Mouse (Mus musculus): Measurements from ENCODE around the gene Acat1. TPM values are rescaled to one million over a fixed set of nuclear protein-coding genes. Genes with fewer than 3 reads are reported as not detected.

Gene Acat1
- polyA plus RNA-seq, 1 experiment from 2014 or later: 29.0 TPM

Other genes starting within 250 kb of the Acat1 start
- gene Kdelc2, start 226.4 kb downstream of the Acat1 start, polyA plus RNA-seq (2016; fragmentation: Nextera tagmentation; extraction: Ambion mirVana): 8.6 and 8.7 TPM in 2 replicates
- 0.30 and 0.39 TPM in 2 replicates for gene 4930550C14Rik, start 208.1 kb downstream of the Acat1 start, polyA plus RNA-seq (2016; fragmentation: Nextera tagmentation; extraction: Ambion mirVana)
- gene Atm, start 73.6 kb downstream of the Acat1 start, polyA plus RNA-seq (2016; fragmentation: Nextera tagmentation; extraction: Ambion mirVana): 23.0 and 24.5 TPM in 2 replicates
- 19.5 and 20.5 TPM in 2 replicates for gene Npat, start 73.3 kb downstream of the Acat1 start, polyA plus RNA-seq (2016; fragmentation: Nextera tagmentation; extraction: Ambion mirVana)
- 34.6 and 38.0 TPM in 2 replicates for gene Cul5, start 59.6 kb upstream of the Acat1 start, polyA plus RNA-seq (2016; fragmentation: Nextera tagmentation; extraction: Ambion mirVana)
- 2.4 and 3.3 TPM in 2 replicates for gene Rab39, start 95.8 kb upstream of the Acat1 start, polyA plus RNA-seq (2016; fragmentation: Nextera tagmentation; extraction: Ambion mirVana)
- gene Slc35f2, start 161.2 kb upstream of the Acat1 start, polyA plus RNA-seq (2016; fragmentation: Nextera tagmentation; extraction: Ambion mirVana): 6.6 and 8.4 TPM in 2 replicates
- gene Sln, start 239.8 kb upstream of the Acat1 start, polyA plus RNA-seq (2016; fragmentation: Nextera tagmentation; extraction: Ambion mirVana): not detected in 2 replicates